Mouse (Mus musculus) layer of hippocampus, postnatal 25 days (tissue): ENCODE data around the gene Nox3. TPM values are rescaled to one million over a fixed set of nuclear protein-coding genes. Genes with fewer than 3 reads are reported as not detected.
A peak's percentile ranks its signal among the peaks of the same experiment; 100 is the strongest.

ENCODE experiments used
- DNase-seq, 2 experiments: peaks; one replicate each; pipeline ENCODE4 v3.0.0; 2022; ENCODE audit warnings: mixed read lengths in 2 of 2, low spot score in 1 of 2; ENCODE audit errors: extremely low spot score in 1 of 2
- total RNA-seq, 2 experiments: library from RNA; stranded (reverse); gene quantifications; 2 replicates each; pipeline ENCODE4 v1.2.3; 2021

Gene Nox3
- not detected for total RNA-seq

GRCm38 (mm10) chr17:3696161-3696560, at the start of gene Nox3:
TSS of gene Nox3 (minus strand) at chr17:3696261.
- DNase-seq, result no peak

- DNase-seq, result no peak
Measured at GRCm38 (mm10) chr17:3744402-3744801, 48.3 kb upstream of the Nox3 start.

GRCm38 (mm10) chr17:3736936-3737335, 40.9 kb upstream of the Nox3 start:
- no peak for DNase-seq

DNA sequence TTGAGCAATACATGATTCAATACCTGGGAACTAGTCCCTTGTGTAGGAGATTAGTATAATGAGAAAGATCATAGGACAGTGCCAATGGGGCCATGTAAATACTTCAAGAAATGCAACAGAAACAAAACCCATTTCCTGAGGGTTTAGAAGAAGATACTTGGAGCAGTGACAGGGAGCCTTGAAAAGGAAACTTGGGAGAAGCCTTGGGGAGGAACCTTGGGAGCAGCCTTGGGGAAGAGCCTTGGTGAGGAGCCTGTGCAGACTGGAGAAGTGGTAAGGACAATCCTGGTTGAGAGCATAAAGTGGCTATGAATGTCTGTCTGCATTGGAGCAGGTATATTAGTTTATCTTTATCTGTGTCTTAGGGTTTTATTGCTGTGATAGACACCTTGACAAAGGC, 38.2 kb upstream of the Nox3 start:
- DNase-seq, result no peak

DNA sequence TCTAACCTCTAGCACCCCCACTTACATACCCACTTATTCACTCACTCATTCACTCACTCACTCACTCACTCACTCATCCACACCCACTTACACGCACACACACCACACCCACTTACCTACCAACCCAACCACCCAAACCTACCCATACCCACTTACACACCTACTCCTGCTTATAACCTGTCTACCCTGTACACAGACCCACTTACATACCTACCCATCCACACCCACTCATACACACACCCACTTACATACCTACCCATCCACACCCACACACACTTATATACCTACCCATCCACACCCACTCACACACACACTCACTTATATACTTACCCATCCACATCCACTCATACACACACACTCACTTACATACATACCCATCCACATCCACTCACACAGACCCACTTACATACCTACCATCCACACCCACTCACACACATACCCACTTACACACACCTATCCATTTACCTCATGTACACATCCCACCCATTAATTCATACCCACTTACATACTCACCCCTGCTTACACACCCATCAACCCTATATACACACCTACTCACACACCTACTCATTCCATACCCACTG, 9.4 kb upstream of the Nox3 start:
- DNase-seq, result no peak

DNA sequence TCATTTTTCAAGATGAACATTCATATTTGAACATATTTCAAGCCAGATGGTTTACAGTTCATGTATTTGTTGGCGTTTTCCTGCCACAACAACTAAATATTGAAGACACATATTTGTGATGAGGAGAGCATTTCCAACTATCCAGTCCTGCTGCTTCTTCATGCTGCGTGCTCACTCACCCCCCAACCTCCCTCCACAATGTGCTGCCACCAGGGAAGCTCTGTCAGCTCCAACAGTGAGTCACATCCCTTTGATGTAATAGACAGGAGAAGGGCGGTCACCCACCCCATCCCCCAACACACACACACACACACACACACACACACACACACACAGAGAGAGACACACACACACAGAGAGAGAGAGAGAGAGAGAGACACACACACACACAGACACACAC, 6.3 kb upstream of the Nox3 start:
- DNase-seq, result peak in 1 of 2 experiments; percentile 5

DNA sequence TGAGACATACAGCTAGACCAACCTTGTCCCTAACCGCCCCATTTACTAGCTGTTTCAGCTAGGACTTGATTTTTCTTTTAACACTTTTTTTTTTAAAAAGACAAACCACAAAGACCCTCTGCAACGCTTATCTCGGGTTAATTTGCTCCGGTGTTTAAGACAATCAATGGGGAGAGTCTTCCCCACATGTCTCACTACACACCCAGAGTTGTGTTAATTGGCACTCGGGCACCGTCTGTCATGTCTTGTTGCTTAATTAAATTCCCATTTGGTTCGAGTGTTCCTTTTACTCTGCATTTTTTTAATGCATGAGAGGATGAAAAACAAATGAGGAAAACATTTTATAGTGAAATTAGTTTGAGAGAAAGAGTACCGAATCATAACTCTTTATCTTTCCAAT, 3.2 kb downstream of the Nox3 start:
- DNase-seq, result no peak

DNA sequence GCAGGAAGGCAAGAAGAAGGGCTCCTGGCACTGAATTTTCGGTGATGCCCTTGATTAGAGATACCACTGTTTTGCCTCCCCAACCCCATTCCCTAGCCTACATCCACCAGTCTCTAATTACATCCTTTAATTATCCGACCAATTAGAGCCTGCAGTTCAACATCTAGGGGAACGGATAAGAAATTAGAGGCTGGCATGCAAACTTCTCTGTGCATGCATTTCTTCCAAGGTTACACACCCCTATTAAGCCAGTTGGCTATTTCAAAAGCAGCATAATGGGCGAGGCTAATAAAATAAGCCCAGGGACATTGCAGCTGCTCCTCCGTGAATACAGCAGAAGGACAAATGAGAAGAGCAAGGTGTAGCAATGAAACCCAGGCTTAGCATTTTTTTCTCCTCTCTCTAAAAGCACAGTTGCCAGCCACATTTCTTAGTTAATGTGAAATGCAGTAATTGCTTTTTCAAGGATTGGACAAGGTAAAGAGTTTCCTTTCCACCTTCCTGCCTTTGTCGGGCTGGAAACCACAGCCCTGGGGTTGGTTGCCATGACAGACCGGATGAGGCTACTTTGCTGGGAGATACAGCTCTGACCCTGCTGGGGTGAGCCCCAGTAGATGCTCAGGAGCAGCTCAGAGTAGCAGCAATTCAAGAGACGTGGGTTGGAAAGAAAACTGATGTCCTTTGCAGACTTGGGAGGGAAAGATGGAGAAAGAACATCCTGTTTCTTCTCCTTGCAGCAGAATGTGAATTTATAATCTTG, 5.4 kb downstream of the Nox3 start:
- DNase-seq, result no peak

DNA sequence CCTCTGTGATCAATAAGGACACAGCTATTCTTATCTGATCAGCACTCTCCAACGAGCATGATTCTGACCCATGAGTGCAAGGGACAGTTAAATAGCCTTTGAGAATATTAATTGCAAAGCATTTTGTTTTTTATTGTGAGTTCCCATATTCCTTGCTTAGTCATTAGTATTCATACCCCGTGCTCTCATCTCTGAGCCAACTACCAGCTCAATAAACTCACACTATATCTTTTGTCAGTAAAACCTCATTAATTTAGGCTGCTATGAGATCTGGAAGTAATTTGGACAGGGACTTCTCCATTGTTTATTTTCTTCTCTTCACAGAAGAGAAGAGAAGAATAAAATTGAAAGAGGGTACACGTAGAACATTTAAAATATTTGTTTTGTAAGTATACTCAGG, 12.4 kb downstream of the Nox3 start:
- DNase-seq, result no peak

GRCm38 (mm10) chr17:3669226-3669625, 26.8 kb downstream of the Nox3 start:
- DNase-seq, result no peak

DNA sequence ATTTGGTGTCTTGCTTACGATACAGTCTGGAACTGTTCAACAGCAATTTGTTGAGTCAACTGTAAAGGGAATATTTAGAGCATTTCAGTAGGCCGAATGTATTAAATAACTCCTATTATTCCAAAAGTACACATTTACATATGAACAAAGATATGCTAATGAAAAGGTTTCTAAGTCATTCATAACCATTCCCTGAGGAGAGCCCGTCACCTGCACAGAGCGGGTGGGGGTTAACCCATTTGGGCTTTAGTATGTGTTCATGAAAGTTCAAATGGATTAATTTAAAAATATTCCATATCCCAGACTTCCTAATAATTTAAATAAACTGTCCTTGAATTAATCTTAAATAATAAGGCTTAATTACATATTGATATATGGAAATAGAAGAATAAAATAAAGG, 28.8 kb downstream of the Nox3 start:
- no peak for DNase-seq

DNA sequence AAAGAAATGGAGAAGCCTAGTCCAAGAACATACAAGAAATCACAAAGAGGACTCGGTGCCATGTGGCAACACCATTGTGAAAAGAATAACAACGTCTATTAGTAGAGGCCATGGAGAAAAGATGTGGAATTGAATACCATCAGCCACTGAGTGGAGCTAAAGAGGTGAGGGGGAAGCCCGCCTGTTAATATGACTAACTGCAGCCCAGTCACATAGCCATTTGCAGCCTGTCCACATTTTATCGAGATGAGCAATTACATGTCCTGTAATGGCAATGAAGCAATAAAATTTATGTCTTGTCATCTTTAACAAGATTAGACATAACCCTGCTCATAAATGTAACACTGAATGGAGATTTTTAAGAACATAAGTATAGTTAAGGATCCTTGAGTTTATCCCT, 30.7 kb downstream of the Nox3 start:
- DNase-seq, result no peak

- DNase-seq, result no peak
Measured at GRCm38 (mm10) chr17:3659497-3659896, 36.6 kb downstream of the Nox3 start.

DNA sequence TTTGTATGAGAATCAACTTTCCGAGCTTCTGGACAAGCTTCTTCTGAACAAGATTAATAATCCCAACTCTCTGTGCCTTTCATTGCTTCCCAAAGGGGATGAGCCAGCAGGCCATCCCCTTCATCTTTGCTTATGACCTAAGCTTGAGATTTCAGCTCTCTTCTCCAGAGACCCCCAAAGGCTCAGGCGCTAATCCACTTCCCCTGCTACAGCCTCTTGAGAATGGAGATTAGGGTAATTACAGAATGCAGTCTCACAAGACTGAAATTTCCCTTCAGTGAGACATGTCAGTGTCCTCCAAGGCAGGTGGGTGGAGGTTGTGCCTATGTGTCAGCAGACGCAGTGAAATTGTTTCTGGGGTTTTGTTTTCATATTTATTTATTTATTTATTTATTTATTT, 45.7 kb downstream of the Nox3 start:
- no peak for DNase-seq

DNA sequence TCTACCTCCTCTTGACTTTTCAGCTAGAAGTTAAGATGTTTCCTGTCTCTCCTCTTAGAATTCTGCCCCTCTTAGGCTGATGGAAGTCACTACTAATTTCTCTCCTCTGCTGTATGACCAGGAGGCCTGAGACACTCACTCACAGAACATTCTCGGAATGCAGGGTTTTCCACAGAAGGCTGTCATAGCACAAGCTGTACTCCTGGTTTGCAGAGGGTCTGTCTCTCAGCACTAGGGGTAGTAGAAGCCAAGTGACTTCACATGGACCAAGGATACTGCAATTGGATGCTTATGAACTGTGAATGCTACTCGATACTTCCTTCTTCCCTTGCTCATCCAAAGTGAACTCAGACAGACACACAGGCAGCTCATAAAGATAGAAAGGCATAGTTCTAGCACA, 52.5 kb downstream of the Nox3 start:
- DNase-seq, result no peak

- DNase-seq, result no peak
Measured at GRCm38 (mm10) chr17:3641456-3641855, 54.6 kb downstream of the Nox3 start.

DNA sequence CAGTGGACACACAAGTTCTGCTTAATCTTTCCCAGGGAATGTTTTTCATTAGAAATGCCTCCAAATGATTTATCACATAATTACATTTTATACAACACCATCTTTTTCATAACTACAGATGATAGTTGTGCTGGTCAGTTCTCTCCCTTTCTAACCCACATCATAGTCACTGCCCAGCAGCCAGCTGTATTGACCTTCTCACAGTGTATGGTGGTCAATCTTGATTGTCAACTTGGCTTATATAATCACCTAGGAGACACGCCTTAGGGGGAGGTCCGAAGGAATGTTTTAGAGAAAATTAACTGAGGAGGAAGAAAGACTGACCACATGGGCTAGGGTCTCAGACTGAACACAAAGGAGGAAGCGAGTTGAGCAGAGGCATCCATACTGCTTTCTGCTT, 57.3 kb downstream of the Nox3 start:
- no peak for DNase-seq

GRCm38 (mm10) chr17:3632501-3632900, 63.6 kb downstream of the Nox3 start:
- DNase-seq, result no peak

DNA sequence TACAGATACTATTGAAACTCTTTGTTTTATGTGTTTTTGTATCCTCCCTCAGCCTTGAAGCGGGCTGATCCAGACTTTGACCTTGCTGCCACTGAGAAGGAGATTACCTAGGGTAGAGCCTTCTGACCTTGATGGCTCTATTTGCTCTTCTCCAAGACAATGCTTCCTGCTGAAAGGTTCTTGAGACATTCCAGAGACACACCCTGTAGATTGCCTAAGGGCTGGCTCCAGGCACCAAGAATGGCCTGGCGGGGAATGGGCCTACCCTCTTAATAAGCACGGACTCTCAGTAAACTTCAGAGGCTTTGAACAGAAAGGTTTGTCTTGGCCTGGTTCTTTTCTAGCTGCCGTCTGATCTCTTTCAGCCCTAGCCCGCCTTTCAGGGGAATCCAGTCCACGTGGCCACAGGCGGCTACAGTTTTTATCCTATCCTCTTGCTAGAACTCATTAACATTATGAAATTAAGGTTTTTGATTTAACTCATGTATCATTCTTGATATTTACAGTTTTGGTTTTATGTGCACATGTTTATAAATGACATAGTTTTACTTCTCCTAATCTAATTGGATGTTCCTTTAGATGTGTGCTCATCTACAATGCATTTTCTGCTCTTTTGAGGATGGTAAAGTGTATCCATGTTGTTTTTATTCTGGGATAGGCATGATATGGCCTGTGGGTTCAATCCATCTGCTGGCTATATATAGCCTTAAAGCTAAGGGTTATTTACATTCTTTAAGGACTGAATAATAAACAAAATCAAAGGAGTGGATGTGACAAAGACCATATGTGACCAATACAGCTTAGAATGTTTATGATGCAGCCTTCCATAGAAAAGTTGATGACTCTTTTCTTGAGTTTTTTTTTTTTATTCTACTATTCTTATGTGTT, 79.5 kb downstream of the Nox3 start:
- DNase-seq, result no peak

GRCm38 (mm10) chr17:3615553-3615952, 80.5 kb downstream of the Nox3 start:
- no peak for DNase-seq

- no peak for DNase-seq
Measured at GRCm38 (mm10) chr17:3611781-3612075, 84.3 kb downstream of the Nox3 start.
